Mouse (Mus musculus): ENCODE measurements around the gene Tanc2.

Gene Tanc2

DNA sequence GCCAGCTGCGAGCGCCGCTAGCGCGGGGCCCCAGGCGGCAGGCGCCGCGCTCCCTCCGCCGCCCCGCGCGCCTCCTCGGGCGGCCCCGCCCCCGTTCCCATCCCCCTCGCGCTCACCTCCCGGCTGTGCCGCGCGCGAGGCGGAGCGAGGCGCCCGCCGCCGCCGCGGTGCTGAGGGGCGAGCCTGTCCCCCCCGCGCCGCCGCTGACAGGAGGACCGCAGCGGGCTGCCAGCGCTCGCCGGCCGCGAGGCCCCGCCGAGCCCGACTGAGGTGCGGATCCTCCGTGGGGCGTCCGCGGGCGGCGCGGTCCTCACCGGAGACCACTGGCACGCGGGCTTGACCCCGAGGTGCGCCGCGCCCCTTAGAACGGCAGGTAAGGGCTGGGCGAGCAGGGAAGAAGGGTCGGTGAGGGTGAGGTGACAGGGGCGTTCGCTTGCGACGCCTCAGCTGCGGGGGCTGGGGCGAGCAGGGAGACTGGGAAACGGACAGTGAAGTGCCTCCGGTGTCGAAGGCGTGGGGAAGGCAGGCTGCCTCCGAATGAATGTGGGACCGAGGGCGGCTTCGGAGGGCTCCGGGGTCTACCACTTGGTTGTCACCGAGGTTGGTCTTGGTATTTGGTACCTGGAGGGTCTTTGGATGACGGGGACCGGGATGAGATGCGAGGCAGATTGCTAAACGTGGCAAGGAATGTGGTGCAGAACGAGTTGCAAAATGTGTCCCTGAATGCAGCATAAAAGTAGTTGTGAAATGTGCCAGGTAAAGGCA lies at the start of gene Tanc2:
Tanc2 (plus strand) TSS at position 110 of the 765 bp plus-strand sequence.
- in situ Hi-C loops (cut with MboI; ENCODE audit: unreplicated experiment in 2 of 2) = no loop called here

DNA sequence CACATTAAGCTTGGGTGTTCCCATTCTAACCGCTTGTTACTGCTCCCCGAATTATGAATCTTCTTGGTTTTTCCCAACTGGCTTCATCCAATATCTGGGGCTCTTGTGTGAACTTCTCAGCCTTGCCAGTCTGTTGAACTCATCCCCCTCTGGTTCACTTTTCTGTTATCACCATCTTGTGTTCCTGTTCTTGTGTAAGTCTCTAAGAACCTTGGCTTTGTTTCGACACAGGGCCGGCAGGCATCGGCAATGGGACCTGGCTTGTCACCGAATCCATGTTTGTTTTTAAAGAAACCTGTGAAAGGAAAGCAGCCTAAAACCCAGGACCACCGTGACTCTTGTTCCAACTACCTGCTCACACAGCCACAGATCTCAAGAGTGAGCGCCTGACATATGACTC lies 49.0 kb upstream of the Tanc2 start:
- in situ Hi-C loops (cut with MboI; ENCODE audit: unreplicated experiment in 2 of 2) = no loop called here

DNA sequence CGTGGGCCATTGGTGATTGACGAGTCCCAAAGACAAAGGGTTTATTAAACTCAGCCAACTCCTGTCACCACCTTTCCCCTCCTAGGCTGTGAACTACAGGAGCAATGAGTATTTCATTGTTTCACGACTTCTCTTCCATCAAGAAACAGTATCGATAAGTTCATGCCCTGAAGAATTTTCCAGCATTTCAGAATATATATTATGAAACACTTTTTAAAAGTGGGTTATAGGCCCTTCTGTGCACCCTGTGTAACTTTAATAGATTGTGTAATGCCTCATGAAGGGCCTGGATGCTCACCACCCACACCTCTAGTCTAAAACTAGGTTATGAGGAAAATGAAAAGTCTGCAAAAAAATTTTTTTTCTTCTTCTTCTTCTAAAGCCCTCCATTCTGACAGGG lies 48.4 kb upstream of the Tanc2 start:
- in situ Hi-C loops (cut with MboI; ENCODE audit: unreplicated experiment in 2 of 2) = no loop called here

DNA sequence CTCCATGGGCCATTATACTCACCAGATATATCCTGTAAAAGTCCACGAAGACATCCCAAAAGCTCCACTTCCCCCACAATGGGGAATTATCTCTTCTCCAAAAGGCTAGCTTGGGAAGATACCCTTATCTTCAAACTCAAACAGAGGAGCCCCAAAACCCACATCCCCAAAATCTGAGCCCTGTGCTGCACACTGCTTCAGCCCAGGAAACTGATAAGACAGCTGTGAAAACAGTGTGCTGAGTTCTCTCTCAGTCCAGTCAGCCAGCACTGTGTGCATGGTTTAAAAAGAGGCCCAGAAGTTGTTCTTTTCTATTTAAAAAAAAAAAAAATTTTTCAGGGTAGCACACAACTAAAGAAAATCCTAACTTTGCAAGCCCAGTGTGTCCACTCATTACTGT lies 47.7 kb upstream of the Tanc2 start:
- in situ Hi-C loops (cut with MboI; ENCODE audit: unreplicated experiment in 2 of 2) = no loop called here

DNA sequence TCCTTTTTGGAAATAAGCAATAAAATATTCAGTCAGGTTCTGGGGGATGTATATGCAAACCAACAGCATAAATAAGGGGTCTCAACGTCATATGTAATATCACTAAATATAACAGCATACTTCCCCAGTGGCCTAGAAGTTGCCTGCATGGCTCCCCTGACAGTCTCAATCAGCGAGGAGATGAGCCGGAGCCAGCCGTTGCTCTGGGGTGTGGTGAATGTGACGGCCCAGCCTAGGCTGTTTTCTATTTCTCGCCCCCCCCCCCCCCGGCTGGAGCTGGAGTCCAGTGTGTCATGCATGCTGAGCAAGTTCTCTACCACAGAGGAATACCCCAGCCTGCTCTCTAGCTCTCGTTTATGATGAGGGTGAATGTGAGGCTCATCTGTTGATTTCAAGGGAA lies 44.0 kb upstream of the Tanc2 start:
- in situ Hi-C loops (cut with MboI; ENCODE audit: unreplicated experiment in 2 of 2) = no loop called here

DNA sequence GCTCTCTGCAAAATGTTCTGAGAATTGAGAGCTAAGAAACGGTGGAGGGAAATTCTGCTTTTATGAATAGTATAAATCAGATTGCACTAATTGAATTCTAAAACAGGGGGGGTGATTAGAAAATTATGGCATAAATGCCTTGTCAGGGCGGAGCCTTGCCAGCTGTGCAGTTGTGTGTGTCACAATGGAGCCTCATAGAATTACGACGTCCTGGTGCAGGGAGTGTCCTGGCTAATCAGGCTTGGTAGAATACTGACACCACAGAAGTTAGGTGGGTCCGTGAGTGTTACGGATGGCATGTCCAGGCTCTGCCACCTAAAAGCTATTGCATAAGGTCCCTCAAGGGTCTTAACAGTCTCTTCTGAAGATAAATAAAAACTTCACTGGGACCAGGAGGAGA lies 43.4 kb upstream of the Tanc2 start:
- in situ Hi-C loops (cut with MboI; ENCODE audit: unreplicated experiment in 2 of 2) = no loop called here

DNA sequence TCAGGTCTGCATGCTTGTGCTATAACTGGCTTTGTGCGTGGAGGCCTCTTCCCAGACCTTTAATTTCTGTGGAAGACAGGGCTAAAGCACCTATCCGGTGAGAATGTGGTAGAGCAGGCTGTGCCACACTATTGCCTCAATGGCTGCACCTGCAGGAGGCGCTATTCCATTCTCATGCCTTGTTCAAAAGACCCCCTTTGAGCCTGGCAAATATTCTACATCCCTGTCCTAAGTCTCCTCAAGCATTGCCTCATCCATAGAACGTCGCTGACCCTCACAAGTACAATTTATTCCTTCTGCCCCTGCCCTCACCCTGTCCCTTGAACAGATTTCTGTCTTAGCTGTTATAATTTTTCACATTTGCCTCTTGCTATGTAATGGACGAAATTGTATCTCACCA lies 41.4 kb upstream of the Tanc2 start:
- in situ Hi-C loops (cut with MboI; ENCODE audit: unreplicated experiment in 2 of 2) = no loop called here

DNA sequence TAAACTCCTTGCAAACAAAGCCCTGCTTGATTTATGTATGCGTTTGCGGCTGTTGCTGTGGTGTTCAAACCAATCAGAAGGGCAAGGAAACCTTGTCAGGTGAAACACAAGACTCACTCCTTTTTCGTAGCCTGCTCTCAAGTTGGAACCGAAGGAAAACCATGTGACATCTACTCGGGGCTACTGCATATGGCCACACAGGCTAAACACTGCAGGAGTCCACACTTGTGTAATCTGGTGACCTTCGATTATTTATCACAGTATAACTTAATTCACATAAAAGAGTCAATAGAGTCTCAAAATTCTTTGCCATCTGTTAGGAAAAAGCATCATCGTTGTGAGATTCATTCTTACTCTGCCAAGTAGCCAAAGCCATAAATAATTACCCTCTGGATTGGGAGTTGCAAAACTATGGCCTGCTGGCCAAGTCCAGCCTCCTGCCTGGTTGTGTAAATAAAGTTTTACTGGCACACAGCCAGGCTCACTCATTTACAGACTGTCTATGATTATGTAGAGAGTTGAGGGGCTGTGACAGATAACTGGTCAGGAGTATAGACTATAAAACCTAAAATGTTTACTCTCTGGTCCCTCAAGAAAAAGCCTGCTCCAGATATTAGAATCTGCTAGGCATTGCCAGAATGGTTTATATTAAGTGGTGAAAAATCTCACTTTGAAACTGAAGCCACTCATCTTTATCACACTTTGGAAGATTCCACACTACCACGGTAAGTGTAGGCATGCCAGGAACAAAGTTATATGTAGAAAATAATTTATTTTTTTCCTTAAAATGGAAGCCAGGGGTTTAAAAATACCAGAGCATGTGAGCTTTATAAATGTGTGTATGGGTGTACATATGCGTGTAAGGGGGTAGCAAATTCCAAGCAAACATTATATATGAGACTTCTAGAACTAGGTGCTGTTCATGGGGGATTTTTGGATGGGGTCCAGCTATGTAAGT lies 40.3 kb upstream of the Tanc2 start:
- in situ Hi-C loops (cut with MboI; ENCODE audit: unreplicated experiment in 2 of 2) = no loop called here

DNA sequence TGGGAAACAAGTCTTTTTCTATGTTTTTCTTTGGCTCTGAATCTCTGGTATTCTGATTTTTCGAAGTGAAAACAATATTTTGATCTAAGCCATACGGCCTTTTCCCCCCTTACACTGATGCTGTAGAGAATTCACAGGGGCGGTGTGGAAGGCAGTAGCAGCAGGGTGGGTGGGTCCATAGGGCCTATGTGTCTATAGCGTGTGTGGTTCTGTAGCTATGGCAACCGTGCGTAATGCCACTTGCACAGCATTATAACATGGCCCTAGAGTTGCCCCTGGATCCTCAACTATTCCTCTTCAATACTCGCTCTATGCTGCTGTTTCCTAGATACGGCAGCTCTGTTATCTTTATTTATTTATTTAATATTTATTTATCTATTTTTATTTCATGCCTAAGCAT lies 32.5 kb upstream of the Tanc2 start:
- in situ Hi-C loops (cut with MboI; ENCODE audit: unreplicated experiment in 2 of 2) = no loop called here

DNA sequence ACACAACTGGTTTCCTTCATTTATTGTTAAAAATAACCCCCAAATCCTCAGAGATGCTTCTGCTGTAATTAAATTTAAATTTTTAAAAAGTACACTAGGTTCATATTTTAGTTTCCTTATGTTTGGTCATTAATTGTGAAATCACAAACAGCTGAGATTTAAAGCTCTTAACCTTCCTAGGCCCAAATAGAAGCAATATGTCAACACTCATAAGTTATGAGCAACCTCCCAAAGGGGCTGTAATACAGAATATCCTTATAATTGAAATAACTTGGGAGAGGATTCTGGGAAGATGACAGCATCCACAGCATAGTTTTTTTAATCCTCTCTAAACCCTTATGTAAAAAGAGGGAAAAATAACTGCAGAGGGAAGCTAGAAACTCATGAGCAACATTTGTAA lies 31.7 kb upstream of the Tanc2 start:
- in situ Hi-C loops (cut with MboI; ENCODE audit: unreplicated experiment in 2 of 2) = no loop called here

DNA sequence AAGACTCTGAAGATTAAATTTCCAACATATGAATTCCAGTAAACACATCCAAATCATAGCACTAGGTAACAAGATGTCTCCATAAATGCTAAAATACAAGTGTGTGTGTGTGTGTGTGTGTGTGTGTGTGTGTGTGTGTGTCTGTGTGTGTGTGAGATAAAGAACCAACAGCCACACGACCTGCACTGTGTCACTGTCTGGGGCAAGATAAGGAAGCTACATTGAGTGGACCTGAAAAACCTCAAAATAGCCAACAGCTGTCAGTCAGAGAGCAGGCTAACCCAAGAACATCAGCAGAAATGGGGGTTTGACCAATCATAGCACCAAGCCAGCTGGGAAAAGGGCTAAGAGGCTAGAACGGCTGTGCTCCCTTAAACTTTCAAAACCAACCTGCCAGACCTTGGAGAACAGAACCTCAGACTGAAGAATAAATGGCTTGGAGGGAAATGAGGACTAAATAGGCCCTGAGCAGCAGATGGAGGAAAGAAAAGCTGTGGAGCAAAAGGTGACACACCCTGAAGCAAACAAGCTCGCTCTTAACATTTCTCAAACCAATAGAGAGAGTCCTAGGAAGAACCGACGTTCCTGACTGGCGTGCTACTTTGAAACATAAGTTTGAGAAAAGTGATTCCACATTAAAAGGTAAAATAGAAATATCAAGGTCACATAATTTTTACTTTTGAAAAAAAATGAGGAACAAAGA lies 30.8 kb upstream of the Tanc2 start:
- in situ Hi-C loops (cut with MboI; ENCODE audit: unreplicated experiment in 2 of 2) = no loop called here

DNA sequence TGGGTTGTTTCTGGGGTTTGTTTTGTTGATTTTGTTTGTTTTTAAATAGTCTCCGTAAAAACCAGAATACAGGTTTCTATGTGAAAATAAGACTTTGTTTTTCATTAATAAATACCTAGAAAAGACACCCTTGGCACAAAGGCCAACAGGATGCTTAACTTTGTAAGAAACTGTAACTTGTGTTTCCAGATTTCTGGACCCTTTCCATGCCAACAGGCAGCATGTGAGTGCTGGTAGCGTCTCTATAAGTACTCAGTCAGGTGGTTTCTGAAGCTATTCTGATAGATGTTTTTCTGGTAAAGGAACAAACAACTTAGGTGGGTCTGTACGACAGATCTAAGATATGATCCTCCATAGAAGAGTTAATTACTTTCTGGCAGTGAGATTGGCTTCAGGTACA lies 26.2 kb upstream of the Tanc2 start:
- in situ Hi-C loops (cut with MboI; ENCODE audit: unreplicated experiment in 2 of 2) = no loop called here

DNA sequence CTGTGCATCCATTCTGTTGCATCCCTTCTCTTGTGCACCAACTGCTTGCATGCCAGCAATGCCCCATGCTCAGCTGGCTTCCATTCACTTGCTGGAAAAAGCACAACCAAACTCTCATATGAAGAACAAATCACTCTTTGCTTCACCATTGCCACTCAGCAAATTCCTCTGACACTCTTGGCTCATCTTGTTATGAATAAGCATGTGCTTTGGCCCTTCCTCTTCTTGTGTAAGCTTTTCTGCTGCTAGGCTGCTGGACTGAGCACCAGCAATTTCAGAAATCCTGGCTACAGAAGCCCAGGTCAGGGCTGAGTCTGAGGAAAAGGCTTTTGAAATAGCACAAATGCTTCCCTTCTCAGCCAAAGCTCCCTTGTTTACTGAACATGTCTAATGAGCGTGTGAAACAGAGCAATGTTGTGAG lies 22.6 kb upstream of the Tanc2 start:
- in situ Hi-C loops (cut with MboI; ENCODE audit: unreplicated experiment in 2 of 2) = no loop called here

DNA sequence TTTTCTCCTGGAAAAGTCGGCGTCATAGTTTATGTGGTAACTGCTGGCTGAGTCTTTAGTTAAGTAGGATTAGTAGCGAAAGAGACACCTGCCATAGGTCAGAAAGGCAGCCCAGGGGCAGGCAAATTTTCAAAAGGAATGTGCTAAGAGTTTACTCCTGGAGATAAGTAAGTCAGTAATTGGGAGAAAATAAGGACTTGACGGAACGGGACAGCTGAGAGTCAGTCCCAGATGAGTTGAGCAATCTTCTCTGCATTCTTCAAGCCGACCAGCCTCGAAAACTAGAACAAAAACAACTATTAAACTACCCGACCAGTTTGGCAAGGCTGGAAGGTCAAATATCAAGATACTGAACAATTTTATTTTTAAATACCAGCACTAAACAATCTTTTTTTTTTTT lies 17.8 kb upstream of the Tanc2 start:
- in situ Hi-C loops (cut with MboI; ENCODE audit: unreplicated experiment in 2 of 2) = no loop called here

DNA sequence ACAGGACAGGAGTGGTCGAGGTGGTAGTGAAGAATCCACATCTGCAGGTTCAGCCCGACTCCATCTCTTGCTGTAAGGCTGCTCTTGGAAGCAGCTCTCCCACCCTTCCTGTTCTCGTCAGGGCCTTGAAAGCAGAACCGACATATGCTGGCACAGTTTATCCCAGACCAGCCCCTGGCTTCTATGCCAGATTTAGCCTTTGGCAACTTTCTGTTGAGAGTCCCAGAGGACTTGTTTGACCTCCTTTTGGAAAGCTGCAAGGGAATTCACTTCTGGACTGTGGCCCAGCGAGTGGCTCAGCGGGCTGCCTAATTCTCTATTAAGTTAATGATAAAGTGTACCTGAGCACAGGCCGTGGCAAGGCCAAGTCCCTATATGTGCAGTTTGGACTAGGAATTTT lies 15.5 kb upstream of the Tanc2 start:
- in situ Hi-C loops (cut with MboI; ENCODE audit: unreplicated experiment in 2 of 2) = no loop called here

DNA sequence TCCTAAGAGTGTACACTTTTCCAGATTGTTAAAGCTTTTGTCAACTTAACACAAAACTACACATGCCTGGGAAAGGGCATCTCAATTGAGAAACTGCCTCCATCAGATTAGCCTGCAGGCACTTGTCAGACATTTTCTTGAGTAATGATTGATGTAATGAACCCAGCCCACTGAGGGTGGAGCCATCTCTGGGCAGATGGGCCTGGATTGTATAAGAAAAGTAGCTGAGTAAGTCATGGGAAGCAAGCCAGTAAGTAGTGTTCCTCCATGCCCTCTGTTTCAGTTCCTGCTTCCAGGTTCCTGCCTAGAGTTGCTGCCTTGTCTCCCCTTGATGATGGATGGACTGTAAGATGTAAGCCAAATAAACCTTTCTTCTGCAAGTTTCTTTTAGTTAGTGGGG lies 12.6 kb upstream of the Tanc2 start:
- in situ Hi-C loops (cut with MboI; ENCODE audit: unreplicated experiment in 2 of 2) = no loop called here

DNA sequence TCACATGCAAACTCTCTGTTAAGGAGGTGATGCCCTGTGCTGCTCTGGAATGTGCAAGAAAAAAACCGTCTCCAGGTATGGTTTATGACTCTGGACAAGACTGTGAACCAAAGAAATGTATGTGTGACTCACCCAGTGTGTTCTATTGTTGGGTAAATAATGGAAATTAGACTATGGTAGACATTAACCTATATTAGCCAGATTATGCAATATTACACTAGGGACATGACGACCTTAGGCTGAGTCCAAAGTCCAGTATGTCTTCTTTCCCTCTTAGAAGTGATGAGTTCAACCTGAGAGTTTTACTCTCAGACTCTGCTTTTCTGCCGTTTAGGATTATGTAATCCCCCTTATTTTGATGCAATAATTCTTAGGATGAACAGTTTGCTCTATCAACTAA lies 7.8 kb upstream of the Tanc2 start:
- in situ Hi-C loops (cut with MboI; ENCODE audit: unreplicated experiment in 2 of 2) = no loop called here

DNA sequence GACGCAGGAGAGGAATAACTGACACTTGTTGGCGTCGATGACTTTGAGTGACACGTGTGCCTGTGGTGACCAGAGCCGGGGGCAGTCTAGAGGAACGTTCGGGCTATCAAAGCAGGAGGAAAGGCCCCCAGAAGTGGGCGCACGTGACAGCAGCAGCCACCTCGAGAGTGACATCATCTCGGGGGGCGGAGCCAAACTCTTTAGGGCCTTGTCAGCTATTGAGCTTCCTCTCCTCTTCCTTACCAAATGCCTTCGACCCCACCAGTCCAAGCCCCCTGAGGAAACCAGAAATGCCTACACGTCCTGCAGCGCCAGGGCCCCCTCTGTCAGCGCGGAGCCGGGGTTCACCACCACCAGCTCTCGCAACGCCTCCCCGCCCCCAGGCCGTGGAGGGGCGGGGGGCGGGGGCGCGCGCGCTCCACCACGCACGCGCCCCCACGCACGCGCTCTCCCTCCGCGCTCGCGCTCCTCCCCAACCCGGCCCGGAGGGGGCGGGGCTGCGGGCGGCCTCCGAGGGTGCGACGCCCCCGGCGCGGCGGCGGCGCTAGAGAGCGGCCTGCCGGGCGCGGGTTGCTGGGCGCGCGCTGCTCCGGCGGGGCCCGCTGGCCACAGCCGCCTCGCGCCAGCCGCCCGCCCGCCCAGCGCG lies 432 bp upstream of the Tanc2 start:
- in situ Hi-C loops (cut with MboI; ENCODE audit: unreplicated experiment in 2 of 2) = no loop called here

DNA sequence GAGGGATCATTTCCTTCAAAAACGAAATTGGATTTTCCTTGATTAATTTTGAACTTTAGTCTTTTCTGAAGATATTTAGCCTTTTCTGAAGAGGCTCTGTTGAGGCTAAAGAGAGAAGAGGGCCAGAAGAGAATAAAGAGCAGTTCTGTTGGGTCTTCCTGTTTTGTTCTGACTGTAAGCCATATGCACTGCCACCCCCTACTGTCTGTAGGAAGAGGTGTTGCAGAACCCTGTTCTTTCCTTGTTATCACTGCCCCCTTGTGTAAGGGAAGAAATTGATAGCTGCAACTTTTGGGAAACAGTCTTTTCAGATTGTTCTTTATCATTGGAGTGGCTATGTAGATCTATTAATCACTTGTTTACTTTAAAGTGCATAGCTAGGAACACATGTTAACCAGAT lies 2.1 kb downstream of the Tanc2 start:
- in situ Hi-C loops (cut with MboI; ENCODE audit: unreplicated experiment in 2 of 2) = no loop called here

DNA sequence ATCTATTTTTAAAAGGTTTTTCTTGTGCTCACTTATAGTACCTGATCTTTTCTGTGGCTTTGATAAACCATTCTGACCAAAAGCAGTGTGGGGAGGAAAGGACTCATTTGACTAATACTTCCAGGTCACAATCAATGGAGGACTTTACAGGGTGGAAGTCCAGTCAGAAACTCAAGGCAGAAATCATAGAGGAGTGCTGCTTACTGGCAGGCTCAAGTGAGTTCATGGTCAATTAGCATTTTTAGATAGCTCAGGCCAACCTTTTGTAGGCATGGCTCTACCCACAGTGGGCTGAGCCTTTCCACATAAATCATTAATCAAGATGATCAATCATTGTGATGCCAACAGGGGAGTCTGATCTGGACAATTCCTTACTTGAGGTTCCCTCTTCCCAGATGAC lies 12.4 kb downstream of the Tanc2 start:
- in situ Hi-C loops (cut with MboI; ENCODE audit: unreplicated experiment in 2 of 2) = no loop called here

DNA sequence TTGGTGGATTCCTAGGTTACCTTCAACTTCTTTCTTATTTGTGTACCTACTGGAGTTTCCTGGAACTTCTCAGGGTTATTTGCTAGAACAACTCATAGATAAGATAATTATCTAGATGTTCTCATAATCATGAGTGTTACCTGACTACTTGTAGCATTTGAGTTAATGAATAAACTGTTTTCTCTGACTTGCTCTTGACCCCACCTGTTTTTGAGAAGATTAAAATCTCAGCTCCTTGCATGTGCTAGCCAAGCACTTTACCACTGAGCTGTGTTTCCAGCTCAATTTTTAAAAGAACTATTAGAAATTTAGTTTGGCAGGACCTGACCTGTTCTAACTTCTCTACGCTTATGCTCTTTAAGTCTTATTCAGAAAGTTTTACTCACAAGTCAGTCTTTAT lies 36.4 kb downstream of the Tanc2 start:
- in situ Hi-C loops (cut with MboI; ENCODE audit: unreplicated experiment in 2 of 2) = no loop called here
